Mouse (Mus musculus): ENCODE results near the gene Cic.
"Not testable (repeated sequence)": the region's sequence is repeated elsewhere in the genome, so short reads cannot be mapped to it uniquely, and the experiment has no call there.

The Cic gene

DNA sequence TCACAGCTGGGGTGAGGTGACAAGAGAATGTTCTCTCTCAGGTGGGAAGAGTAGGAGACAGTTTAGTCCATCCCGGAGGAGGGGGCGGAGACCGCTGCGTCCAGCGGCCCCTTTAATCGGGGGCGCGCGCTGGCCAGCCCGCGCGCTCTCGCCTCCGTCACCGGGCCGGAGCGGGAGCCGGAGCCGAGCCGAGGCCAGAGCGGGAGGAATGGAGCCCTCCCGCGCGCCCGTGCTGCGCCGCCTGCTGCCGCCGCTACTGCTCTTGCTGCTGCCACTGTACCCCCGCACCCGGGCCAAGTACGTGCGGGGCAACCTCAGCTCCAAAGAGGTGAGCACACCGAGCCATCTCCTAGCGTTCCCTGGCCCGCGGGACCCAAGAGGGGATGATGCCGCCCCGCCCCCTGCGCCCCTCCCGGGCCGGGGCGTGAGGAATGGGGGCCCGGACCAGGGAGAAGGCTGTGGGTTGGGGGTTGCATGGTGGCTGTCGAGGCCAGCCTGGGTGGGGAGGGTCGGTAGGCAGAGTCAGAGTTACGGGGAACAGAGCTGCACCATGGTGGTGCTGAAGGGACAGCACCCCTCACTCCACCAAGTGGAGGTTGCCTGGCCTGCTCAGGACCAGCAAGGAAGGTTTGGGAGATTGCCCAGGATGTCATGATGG, 38.6 kb downstream of the Cic start, which contains the start of gene Tmem145:
Tmem145 (plus strand) TSS at position 151 of the 658 bp plus-strand sequence.
- no peak for DNase-seq (ENCODE audit: low spot score)

- no peak for DNase-seq (ENCODE audit: low spot score)
These were observed 39.1 kb downstream of the Cic start for GRCm38 (mm10) chr7:25306614-25306996.

DNA sequence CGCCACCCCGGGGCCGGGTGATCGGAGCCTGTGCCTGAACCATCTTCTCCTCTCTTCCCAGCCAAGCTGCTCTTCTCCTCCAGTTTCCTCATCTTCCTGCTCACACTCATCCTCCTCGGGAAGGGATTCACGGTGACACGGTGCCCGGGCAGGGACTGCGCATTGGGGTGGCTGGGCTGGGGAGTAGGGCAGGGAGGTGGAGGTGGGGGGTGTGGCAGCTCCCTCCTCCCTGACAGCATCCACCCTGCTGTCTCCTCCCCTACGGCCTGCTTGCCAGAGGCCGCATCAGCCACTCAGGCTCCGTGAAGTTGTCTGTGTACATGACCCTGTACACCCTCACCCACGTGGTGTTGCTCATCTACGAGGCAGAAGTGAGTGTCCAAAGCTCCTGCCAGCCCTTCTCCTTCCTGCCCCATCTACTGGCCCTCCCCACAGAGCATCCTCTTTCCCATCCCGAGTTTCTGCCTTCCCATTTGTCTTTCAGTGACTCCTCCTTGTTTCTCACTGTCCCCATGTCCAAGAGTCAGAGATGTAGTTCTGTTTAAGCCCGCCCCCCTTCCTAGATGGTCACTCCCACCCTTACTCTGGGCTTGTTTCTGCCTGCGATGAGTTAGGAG, 41.3 kb downstream of the Cic start:
- no peak for DNase-seq (ENCODE audit: low spot score)

DNA sequence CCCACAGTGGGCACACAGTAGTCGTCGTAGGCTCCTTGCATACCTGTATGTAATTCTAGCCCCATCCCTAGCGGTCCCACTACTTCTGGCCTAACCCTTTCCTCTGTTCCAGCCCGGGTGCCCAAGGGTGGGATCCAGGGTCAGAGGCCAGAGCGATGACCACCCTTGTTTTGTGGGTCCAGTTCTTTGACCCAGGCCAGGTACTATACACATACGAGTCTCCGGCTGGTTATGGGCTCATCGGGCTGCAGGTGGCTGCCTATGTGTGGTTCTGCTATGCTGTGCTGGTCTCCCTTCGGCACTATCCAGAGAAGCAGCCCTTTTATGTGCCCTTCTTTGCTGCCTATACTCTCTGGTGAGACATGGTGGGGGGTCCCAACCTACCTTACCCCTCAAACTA, 41.9 kb downstream of the Cic start:
- DNase-seq (ENCODE audit: low spot score): no peak

- no peak for DNase-seq (ENCODE audit: low spot score)
These were observed 43.7 kb downstream of the Cic start for GRCm38 (mm10) chr7:25311193-25311592.

- DNase-seq (ENCODE audit: low spot score): no peak
These were observed 45.8 kb downstream of the Cic start for GRCm38 (mm10) chr7:25313325-25313724.

DNA sequence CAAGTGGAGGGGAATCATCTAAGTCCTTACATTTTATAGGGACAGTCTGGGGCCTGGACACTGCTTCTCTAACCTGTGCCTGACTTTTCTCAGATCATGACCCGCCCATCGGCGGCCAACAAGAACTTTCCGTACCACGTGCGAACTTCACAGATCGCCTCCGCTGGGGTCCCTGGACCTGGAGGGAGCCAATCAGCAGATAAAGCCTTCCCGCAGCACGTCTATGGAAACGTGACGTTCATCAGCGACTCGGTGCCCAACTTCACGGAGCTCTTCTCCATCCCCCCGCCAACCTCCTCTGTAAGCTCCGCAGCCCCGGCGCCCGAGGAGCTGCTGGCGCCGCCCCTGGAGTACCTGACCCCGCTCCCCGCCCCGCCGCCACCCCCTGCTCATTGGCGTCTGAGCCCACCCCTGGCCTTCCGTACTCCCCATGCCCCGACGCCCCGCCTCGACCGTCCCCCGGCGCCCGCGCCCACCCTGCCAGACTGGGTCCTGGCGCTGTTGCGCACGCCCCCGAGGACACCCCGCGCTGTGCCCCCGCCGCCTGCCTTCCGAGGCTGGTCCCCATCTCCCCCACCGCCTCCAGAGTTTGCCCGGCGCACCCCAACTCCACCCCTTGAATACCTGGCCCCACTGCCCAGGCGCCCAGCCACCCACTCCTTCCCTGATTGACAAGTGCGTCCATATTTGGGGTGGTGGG, 47.3 kb downstream of the Cic start:
- no peak for DNase-seq (ENCODE audit: low spot score)

DNA sequence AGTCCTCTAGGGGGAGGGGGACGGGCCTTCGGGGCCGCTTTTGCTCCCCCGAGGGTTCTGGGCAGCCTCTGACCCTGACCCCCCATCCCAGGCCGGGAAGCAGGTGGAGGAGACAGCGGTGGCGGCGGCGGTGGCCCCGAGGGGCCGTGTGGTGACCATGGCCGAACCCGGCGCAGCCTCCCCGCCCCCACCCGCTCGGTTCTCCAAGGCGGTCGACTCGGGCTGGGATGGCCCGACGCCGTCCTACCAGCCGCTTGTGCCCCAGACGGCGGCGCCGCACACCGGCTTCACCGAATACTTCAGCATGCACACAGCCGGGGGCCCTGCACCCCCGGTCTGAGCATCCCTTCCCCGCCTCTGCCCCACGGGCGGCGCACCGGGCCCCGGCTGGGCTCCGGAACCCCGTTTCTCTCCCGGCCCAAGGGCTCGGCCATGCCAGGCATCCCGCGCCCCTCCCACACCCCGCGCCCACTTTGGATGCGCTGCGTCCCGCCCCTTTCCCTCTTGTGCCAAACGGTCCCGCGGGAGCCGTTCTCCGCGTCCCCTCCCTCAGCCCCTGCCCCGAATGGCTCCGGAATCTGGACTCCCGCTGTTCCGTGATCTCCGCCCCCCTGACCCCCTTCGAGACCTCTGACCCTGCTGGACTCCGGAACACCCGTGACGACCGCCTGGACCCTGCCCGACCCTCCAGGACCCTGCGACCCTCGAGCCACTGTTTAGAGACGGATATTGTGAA, 48.0 kb downstream of the Cic start:
- no peak for DNase-seq (ENCODE audit: low spot score)

DNA sequence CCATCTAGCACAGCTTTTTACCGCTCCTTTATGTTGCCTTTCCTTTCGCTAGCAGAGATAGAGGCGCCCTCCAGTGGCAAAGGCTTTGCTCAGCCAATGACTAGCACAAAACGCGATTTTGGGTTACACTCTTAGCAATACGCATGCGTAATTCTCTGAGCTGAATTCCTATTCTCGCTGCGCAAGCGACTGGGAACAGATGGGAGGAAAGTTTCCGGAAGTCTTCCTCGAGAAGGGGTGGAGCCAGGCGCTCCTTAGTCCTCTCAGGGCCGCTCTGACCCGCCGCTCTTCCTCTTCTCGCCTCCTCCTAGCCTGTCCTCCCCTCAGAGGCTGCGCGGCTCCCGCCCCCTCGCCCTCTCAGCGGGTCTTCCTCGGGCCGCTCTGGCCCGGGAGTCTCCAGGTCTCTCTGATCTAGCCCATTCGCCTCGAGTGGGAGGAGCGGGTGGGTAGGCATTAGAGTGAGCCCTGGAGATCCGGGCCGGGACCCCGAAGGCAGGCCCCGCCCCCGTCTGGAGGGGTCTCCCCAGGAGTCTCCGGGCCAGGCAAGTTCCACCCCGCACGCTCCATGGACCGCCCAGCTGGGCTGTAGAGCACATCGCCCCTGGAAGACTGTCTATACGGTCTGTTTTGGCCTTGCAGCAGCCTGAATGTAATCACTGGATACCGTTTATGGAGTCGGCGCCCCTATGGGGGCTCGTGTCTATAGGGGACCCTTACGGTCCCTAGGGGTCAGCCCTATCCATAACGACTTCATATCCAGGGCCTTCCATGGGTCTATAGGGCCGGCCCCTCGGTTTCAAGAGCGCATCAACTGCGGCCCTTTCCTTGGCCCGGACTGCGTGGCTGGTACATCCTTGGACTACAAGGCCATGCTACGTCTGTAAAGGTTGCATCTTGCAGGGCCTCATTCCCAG, 49.3 kb downstream of the Cic start, which contains the start of gene Megf8:
Megf8 (plus strand) TSS at position 633 of the 914 bp plus-strand sequence.
- DNase-seq (ENCODE audit: low spot score): peak; percentile 91

DNA sequence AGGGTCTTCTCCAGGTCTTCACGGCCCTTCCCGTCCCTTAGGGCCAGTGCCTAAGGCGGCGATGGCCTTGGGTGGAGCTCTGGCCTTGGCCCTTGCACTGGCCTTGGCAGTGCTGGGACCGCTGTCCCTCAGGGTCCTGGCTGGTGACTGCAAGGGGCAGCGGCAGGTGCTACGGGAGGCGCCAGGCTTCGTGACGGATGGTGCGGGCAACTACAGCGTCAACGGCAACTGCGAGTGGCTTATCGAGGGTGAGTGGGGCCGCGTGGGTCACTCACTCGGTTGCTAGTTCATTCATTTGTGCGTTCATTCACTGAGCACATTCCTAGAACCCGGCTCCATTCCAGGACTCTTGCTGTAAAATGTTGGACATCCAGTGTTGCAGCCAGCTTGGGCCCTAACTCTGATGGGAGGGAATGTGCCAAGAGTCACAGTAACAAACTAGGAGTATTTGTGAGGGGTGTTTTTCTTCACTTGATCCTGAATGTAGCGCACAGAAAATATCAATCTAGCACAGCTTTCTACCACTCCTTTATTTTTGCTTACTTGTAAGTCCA, 50.0 kb downstream of the Cic start:
- no peak for DNase-seq (ENCODE audit: low spot score)

GRCm38 (mm10) chr7:25322058-25322484, 54.6 kb downstream of the Cic start:
- DNase-seq (ENCODE audit: low spot score): no peak

DNA sequence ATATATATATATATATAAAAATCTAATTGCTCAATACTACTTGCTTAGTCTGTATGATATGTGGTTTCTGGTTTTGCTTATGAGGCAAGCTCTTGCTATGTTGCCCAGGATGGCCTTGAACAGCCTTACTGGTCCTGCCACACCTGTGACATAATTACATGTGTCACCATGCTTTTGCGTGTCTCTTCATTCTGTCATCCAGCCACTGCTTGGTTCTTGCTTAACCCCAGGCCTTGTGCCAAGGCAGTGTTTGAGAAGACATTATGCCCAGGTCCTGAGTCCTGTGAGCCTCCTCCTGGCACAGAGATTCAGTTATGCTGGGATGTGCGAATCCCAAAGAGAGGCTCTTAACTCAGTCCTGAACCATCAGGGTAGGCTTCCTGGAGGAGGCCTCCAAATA, 55.7 kb downstream of the Cic start:
- no peak for DNase-seq (ENCODE audit: low spot score)

GRCm38 (mm10) chr7:25325431-25325830, 57.9 kb downstream of the Cic start:
- DNase-seq (ENCODE audit: low spot score): not testable (repeated sequence)

DNA sequence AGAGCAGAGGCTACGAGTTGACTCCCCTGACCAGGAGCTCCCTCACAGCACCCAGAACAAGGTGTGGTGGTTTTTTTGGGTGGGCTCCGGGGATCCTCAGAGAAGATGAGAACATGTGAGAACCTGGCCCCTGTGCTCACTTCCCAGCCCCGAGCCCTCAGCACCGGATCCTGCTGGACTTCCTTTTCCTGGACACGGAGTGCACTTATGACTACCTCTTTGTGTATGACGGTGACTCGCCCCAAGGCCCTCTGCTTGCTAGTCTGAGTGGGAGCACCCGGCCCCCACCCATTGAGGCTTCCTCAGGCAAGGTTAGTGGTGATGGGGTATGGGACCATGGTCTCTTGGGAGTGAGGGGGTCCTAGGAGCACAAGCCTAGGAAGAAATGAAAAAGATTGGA, 58.7 kb downstream of the Cic start:
- DNase-seq (ENCODE audit: low spot score): no peak

DNA sequence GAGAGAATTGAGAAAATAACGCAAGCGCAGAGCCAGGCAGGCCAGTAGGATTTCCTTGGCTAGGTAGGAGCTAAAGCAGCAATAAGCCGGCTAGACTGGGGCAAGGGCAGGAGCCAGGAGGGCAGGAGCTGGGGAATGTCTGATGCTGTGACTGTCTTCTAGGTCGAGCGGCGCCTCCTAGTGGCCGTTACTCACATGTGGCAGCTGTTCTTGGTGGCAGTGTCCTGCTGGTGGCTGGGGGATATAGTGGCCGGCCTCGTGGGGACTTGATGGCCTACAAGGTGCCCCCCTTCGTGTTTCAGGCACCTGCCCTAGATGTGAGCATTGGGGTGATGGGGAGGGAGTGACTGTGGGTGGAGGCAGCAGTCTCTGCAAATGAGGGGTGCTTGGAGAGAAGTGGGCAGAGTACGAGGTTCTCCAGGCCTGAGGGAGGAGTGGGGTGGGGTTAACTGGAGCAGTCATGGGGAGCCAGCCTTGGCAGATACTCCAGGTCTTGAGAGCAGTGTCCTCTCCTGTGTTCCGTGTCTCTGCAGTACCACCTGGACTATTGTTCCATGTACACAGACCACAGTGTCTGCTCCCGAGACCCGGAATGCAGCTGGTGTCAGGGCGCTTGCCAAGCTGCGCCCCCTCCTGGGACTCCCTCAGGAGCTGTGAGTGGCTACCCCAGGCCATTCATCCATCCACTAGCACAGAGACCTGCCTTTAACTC, 66.2 kb downstream of the Cic start:
- peak; percentile 57 for DNase-seq (ENCODE audit: low spot score)

DNA sequence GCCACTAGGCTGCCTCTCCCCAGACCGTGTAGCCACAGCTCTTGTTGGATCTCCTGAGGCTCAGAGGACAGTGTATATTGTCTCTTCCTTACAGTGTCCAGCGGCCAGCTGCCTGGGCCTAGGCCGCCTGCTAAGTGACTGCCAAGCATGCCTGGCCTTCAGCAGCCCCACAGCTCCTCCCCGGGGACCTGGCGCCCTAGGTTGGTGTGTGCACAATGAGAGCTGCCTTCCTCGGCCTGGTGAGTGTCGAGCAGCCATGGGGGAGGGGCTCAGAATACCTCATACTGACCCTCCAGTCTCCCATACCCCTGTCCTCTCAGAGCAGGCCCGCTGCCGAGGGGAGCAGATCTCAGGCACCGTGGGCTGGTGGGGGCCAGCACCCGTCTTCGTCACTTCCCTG, 67.0 kb downstream of the Cic start:
- DNase-seq (ENCODE audit: low spot score): no peak

- DNase-seq (ENCODE audit: low spot score): no peak
These were observed 71.8 kb downstream of the Cic start for GRCm38 (mm10) chr7:25339329-25339728.

- no peak for DNase-seq (ENCODE audit: low spot score)
These were observed 73.7 kb downstream of the Cic start for GRCm38 (mm10) chr7:25341000-25341784.
